Mouse (Mus musculus): Measurements from ENCODE around the gene Psd.

GRCm38 (mm10) chr19:46362104-46362503, 35.1 kb upstream of the Psd start:
- TF ChIP-seq POLR2A (IDR thresholded peaks at IDR 0.05; ENCODE audit: borderline replicate concordance, extremely low read depth, insufficient read depth, insufficient read length, poor library complexity, severe bottlenecking) (no peak), CTCF (IDR thresholded peaks at IDR 0.05; ENCODE audit: borderline replicate concordance, extremely low read depth, insufficient read depth, insufficient read length) (no peak)
